Mouse (Mus musculus) liver, postnatal 0 days (tissue): ENCODE data around the gene Mapk12. TPM values are rescaled to one million over a fixed set of nuclear protein-coding genes. Genes with fewer than 3 reads are reported as not detected.

ENCODE experiments used
- ATAC-seq: fragments of 200-750 bp; cut with Nextera tagmentation; 2 replicates; pipeline ENCODE4 v1.8.0; 2017; ENCODE audit warnings: mild to moderate bottlenecking, moderate library complexity
- DNase-seq: peaks from one replicate; pipeline ENCODE4 v3.0.0-alpha.2; 2016
- H3K27ac ChIP-seq: fragments of 300-500 bp; sonication (generic); 2 replicates; pipeline ENCODE4 v1.5.1; 2014; ENCODE audit warnings: antibody characterized with exemption, moderate library complexity, mild to moderate bottlenecking, low read depth
- H3K27me3 ChIP-seq: fragments of 300-500 bp; sonication (generic); 2 replicates; pipeline ENCODE4 v1.6.1; 2014; ENCODE audit warnings: low read length, control low read depth, mixed read lengths; ENCODE audit not compliant: insufficient read depth
- H3K36me3 ChIP-seq: fragments of 300-500 bp; sonication (generic); replicated peaks from 2 replicates; pipeline ENCODE4 v1.6.1; 2014; ENCODE audit warnings: mild to moderate bottlenecking, control low read depth, low read length, moderate library complexity, mixed read lengths; ENCODE audit not compliant: insufficient read depth
- H3K4me1 ChIP-seq: fragments of 300-500 bp; sonication (generic); 2 replicates; pipeline ENCODE4 v1.6.1; 2014; ENCODE audit warnings: antibody characterized with exemption, mild to moderate bottlenecking, control low read depth; ENCODE audit not compliant: insufficient read depth
- H3K4me2 ChIP-seq: fragments of 300-500 bp; sonication (generic); 2 replicates; pipeline ENCODE4 v1.6.1; 2014; ENCODE audit warnings: low read depth, mild to moderate bottlenecking, low read length, moderate library complexity, mixed read lengths
- H3K4me3 ChIP-seq: fragments of 300-500 bp; sonication (generic); 2 replicates; pipeline ENCODE4 v1.5.1; 2014; ENCODE audit warnings: low read depth, low read length
- H3K9ac ChIP-seq: fragments of 300-500 bp; sonication (generic); replicated peaks from 2 replicates; pipeline ENCODE4 v1.6.1; 2014; ENCODE audit warnings: mild to moderate bottlenecking, moderate library complexity
- H3K9me3 ChIP-seq: fragments of 300-500 bp; sonication (generic); 2 replicates; pipeline ENCODE4 v1.6.1; 2016; ENCODE audit warnings: mild to moderate bottlenecking, control low read depth, low read length, mixed read lengths
- CTCF ChIP-seq: sonication (generic); IDR thresholded peaks from 2 replicates; pipeline ENCODE4 v1.5.1; 2016; ENCODE audit warnings: antibody characterized with exemption, low read depth
- EP300 ChIP-seq: IDR thresholded peaks from 2 replicates; pipeline ENCODE4 v1.6.1; 2016; ENCODE audit warnings: antibody characterized with exemption, low read depth, mild to moderate bottlenecking
- WGBS: fragments of 180-500 bp; shearing (Covaris S2); extraction: QIAGEN DNeasy Blood & Tissue Kit; methylation state at CpG from one replicate; pipeline ENCODE4 v1.1.7; 2014; ENCODE audit not compliant: insufficient replicate concordance; 5-methylcytosine and 5-hydroxymethylcytosine counted together
- polyA plus RNA-seq: library from polyadenylated mRNA; unstranded; fragments of >200 nt; fragmentation: Nextera tagmentation; extraction: Ambion mirVana; gene quantifications from 2 replicates; pipeline ENCODE4 v1.2.1, GENCODE M21; 2015

Mapk12 gene
- polyA plus RNA-seq, 1 experiment from 2014 or later, result 2.4 TPM

- DNase-seq (no peak), ATAC-seq (no peak)
- peaks cover 86% of the 10 kb centered on the region for H3K36me3 ChIP-seq
- H3K9me3 ChIP-seq, result no peaks in the 10 kb centered on the region
- TF ChIP-seq EP300 (no peak), CTCF (no peak)
- no peak overlapping the region for H3K4me3 ChIP-seq
- H3K4me1 ChIP-seq, result no peaks in the 10 kb centered on the region
- WGBS, result 75% methylated on average over 5 of the region's 5 CpGs
- no peak overlapping the region for H3K4me2 ChIP-seq
- H3K27me3 ChIP-seq, result no peaks in the 10 kb centered on the region
- H3K9ac ChIP-seq, result no peak overlapping the region
- no peak overlapping the region for H3K27ac ChIP-seq
These were observed 37.9 kb downstream of the Mapk12 start for GRCm38 (mm10) chr15:89102646-89103045.

- Histone ChIP-seq H3K36me3 (peaks cover 89% of the 10 kb centered on the region), H3K27ac (no peak overlapping the region)
- no peak for DNase-seq
These were observed 39.7 kb downstream of the Mapk12 start for GRCm38 (mm10) chr15:89100823-89101222.

GRCm38 (mm10) chr15:89098616-89099015 lies 41.9 kb downstream of the Mapk12 start:
- H3K27ac ChIP-seq, result 0 out of 2 replicates have a peak overlapping the region, but pooled peaks have one; percentile 22
- ATAC-seq (no peak), DNase-seq (no peak)
- H3K36me3 ChIP-seq, result peaks cover 92% of the 10 kb centered on the region
- H3K4me2 ChIP-seq, result no peak overlapping the region
- H3K4me3 ChIP-seq, result no peak overlapping the region
- 84% methylated on average over 7 of the region's 7 CpGs for WGBS
- H3K9me3 ChIP-seq, result no peaks in the 10 kb centered on the region
- no peaks in the 10 kb centered on the region for H3K27me3 ChIP-seq
- no peak for TF ChIP-seq EP300
- TF ChIP-seq CTCF, result no peak
- no peak overlapping the region for H3K9ac ChIP-seq
- H3K4me1 ChIP-seq, result no peaks in the 10 kb centered on the region

More at GRCm38 (mm10) chr15:89100823-89101222, 39.7 kb downstream of the Mapk12 start:
- no peak overlapping the region for H3K4me2 ChIP-seq
- WGBS, result 90% methylated on average over 12 of the region's 12 CpGs
- TF ChIP-seq CTCF, result no peak
- no peak for TF ChIP-seq EP300
- H3K9me3 ChIP-seq, result no peaks in the 10 kb centered on the region
- no peaks in the 10 kb centered on the region for H3K27me3 ChIP-seq
- H3K4me1 ChIP-seq, result no peaks in the 10 kb centered on the region
- ATAC-seq, result peak; percentile 16
- no peak overlapping the region for H3K9ac ChIP-seq
- no peak overlapping the region for H3K4me3 ChIP-seq

GRCm38 (mm10) chr15:89097450-89097849 lies 43.1 kb downstream of the Mapk12 start:
- Histone ChIP-seq H3K4me3 (no peak overlapping the region), H3K4me2 (no peak overlapping the region), H3K27me3 (no peaks in the 10 kb centered on the region), H3K36me3 (peaks cover 89% of the 10 kb centered on the region), H3K9ac (no peak overlapping the region), H3K9me3 (no peaks in the 10 kb centered on the region), H3K4me1 (no peaks in the 10 kb centered on the region), H3K27ac (no peak overlapping the region)
- 90% methylated on average over 5 of the region's 5 CpGs for WGBS
- ATAC-seq, result no peak
- DNase-seq, result no peak
- no peak for TF ChIP-seq EP300
- no peak for TF ChIP-seq CTCF

GRCm38 (mm10) chr15:89092181-89092580 lies 48.3 kb downstream of the Mapk12 start:
- H3K4me3 ChIP-seq, result no peak overlapping the region
- no peak overlapping the region for H3K27ac ChIP-seq
- WGBS, result 85% methylated on average over 5 of the region's 5 CpGs
- H3K9me3 ChIP-seq, result no peaks in the 10 kb centered on the region
- ATAC-seq (no peak), DNase-seq (no peak)
- H3K4me2 ChIP-seq, result no peak overlapping the region
- no peak for TF ChIP-seq CTCF
- TF ChIP-seq EP300, result no peak
- H3K36me3 ChIP-seq, result peaks cover 42% of the 10 kb centered on the region
- no peak overlapping the region for H3K9ac ChIP-seq
- H3K27me3 ChIP-seq, result no peaks in the 10 kb centered on the region
- H3K4me1 ChIP-seq, result peaks cover 30% of the 10 kb centered on the region

- Histone ChIP-seq H3K4me2 (peak overlapping the region; percentile 88), H3K36me3 (peaks cover 42% of the 10 kb centered on the region), H3K27ac (peak overlapping the region; percentile 96), H3K9me3 (no peaks in the 10 kb centered on the region), H3K4me3 (no peak overlapping the region), H3K4me1 (peaks cover 30% of the 10 kb centered on the region), H3K27me3 (no peaks in the 10 kb centered on the region), H3K9ac (0 out of 2 replicates have a peak overlapping the region, but pooled peaks have one; percentile 2)
- WGBS, result 84% methylated on average over 4 of the region's 4 CpGs
- DNase-seq (no peak), ATAC-seq (no peak)
- TF ChIP-seq CTCF (no peak), EP300 (no peak)
These were observed 49.8 kb downstream of the Mapk12 start for GRCm38 (mm10) chr15:89090662-89091061.
